Mouse (Mus musculus): ENCODE data around the gene Plekha4.
A peak's percentile ranks its signal among the peaks of the same experiment; 100 is the strongest.
"Not testable (repeated sequence)": the region's sequence is repeated elsewhere in the genome, so short reads cannot be mapped to it uniquely, and the experiment has no call there.

Gene Plekha4

DNA sequence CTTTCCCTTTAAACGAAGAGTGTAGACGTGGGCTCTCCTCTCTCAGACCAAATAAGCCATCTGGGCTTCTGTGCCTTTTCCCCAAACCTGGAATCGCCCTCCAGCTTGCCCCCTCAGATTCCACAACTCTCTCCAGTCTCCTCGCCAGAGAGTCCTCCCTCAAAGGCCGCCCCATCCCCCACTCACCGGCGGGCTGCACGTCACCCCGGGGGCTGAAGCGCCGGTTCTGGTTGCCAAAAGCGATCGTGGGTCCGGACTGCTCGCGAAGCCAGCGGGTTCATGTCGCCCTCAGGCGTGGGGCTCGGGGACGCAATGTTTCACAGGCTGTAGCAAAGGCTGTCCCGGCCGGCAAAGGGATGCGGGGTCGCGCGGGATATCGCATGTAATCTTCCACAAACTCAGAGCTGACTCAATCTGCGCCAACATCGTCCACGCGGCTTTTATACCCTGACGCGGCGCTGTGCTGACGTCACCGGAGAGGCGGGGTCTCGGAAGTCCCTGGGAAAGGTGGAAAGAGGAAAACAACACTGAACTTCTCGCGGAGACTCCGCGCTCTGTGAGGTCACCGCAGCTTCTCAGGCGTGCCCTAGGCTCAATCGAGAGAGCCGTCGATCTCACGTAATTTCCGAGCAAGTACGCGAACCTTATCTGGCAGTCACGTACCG, at the start of gene Plekha4, which contains the start of gene Ppp1r15a:
Plekha4 (plus strand) TSS at position 522 of the 665 bp plus-strand sequence.
Ppp1r15a (minus strand) TSS at position 460 of the 665 bp plus-strand sequence.
- DNase-seq (ENCODE audit: low read depth), result peak; percentile 98

DNA sequence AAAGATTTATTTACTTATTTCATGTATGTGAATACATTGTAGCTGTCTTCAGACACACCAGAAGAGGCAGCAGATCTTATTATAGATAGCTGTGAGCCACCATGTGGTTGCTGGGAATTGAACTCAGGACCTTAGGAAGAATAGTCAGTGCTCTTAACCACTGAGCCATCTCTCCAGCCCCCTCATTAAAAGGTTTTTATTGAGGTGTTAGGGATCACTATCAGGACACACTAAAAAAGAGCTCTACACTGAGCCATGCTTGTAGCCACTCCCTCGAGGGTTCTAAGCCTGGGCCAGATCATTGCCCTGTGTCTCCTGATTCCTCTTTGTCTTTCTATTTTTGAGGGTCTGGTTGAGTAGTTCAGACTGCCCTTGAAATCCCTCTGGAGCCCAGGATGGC, 49.7 kb upstream of the Plekha4 start:
- no peak for DNase-seq (ENCODE audit: low read depth)

DNA sequence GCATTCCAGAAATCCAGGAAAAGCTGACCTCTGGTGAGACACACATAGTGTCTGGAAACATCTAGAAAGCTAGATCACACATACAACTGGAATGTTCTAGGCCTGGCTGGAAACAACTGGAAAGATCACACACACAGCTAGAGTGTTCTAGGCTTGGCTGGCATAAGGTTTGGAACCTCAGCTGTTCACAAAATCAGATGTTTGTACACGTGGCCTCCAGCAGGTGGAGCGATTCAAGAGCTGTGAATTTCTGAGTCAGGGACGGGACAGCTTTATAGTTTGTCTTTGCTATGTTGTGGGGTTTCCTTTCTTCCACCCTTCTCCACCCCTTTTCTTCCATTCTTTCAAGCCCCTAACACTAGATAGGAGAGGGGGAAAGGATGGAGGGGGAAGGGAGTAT, 49.1 kb upstream of the Plekha4 start:
- DNase-seq (ENCODE audit: low read depth), result peak; percentile 83

DNA sequence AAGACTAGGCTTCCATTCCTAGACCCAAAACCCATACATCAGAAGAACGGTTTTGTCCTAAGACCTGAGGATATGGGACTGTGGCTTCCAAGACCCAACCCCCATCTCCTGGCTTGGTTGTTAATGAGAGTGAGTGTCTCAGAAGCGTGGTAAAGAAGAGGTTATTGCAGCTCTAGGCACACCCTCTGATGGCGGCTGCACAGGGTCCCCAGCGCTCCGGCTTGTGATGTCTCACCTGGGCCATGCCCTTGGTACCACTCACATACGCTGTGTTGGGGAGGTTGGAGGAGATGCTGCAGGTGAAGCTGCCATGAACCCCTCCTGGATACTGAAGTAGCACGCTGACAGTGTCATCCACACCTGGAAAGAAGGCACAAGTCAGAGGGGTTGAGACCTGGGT, 47.4 kb upstream of the Plekha4 start:
- DNase-seq (ENCODE audit: low read depth), result no peak

DNA sequence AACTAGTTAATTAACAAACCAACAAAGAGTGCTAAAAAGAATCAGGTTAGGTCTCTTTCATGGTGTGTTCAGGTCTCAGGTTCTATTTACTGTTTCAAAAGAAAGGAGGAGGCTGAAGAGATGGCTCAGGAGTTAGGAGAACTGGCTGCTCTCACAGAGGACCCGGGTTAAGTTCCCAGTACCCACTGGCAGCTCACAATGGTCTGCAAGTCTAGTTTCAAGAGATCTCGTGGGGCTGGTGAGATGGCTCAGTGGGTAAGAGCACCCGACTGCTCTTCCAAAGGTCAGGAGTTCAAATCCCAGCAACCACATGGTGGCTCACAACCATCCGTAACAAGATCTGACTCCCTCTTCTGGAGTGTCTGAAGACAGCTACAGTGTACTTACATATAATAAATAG, 45.8 kb upstream of the Plekha4 start:
- DNase-seq (ENCODE audit: low read depth), result not testable (repeated sequence)

DNA sequence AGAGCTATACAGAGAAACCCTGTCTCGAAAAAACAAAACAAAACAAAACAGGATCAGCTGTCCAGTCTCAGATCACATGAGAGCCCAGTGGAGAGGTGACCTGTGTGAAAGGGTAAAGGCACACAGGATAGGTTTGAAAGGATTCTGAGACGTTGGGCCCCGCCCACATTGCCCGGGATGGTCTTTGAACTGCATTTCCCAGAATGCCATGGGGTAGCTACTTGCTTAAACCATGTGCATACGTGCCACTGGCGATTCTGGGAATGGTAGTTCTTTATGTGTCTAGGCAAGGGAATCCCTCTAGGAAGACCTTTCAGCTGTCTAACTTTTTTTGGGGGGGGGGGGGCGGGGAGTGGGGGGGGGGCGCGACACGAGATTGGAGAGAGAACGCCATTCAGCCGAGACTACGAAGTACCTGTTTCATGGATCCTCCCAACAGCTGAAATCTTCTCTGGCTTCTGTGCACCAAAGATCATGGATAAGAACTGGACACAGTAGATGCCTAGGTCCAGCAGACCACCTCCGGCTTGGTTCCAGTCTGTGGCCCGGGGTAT, 44.7 kb upstream of the Plekha4 start, which contains the start of gene Tulp2:
Tulp2 (plus strand) TSS at position 504 of the 554 bp plus-strand sequence.
- DNase-seq (ENCODE audit: low read depth), result peak; percentile 79

DNA sequence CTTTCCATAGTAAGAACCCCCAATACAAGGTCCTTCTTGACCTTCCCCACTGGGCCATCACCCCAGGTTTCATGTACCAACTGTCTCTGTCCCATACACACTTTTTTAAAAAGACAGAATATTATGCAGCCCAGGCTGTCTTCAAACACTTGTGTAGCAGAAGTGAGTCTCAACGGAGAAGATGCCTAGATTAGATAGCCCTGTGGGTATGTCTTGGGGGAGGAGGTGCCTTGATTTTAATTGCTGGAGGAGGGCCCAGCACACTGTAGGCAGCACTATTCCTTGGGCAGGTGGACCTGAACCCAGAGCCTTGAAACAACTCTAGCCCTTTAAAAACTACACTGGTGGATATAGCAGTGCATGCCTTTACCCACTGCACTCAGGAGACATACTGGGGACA, 44.0 kb upstream of the Plekha4 start:
- DNase-seq (ENCODE audit: low read depth), result no peak

DNA sequence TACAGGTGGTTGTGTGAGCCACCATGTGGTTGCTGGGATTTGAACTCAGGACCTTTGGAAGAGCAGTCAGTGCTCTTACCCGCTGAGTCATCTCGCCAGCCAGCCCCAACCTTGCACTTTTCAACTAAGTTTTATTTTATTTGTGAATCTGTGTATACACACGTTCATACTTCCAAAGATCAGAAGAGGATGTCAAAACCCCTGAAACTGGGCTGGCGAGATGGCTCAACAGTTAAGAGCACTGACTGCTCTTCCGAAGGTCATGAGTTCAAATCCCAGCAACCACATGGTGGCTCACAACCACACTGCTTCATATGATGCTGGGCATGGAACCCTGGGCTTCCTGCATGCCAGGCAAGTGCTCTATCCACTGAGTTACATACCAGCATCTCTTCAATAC, 41.1 kb upstream of the Plekha4 start:
- DNase-seq (ENCODE audit: low read depth), result not testable (repeated sequence)

DNA sequence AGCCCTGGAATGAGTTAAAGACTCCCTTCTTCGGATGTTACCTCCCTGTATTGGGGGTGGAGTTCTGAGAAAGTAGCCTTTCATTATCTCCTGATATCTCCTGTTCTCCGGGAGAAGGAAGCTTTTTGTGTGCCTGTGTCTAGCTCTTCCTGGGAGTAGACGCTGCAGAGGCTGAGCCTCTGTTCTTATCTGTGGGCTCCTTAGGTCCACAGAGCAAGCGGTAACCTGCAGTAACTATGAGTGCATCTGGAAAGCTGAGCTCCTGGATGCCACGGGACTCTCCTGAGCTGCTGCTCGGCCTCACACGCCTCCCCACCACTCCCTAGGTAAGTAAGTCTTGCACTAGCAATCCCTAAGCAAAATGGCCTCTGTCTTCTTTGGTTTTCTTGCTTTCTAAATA, 40.0 kb upstream of the Plekha4 start:
- no peak for DNase-seq (ENCODE audit: low read depth)

DNA sequence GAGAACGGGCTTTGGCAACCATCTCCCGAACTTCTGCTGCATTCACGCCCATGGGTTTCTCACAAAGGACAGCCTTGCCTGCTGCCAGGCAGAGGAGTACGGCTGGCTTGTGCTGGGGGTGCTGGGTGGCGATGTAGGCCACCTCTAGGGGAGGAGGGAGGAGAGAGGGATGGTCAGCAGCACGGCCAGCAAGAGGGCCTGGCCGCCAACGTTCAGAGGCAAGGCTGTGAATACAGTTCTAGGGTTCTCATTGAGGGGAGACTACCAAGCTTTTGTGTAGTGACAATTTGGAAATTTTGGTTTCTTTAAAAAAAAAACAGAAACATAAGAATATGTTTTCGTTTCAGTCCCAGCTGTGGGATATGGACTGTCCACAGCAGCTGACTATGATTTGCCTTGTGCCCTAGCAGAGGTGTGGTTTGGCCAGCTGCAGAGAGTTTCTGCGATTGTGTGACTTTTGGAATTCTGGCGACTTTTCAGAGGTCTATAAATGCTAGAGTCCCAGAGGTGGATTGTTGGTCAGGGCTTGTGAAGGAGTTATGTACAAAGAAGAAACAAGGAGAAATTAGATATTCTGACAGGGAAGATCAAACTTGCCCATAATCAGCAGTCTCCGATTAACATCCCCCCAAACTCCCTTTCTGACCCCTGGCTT, 39.2 kb upstream of the Plekha4 start, which contains the start of gene Gm45808:
Gm45808 (minus strand) TSS at position 51 of the 655 bp plus-strand sequence.
- DNase-seq (ENCODE audit: low read depth), result no peak

DNA sequence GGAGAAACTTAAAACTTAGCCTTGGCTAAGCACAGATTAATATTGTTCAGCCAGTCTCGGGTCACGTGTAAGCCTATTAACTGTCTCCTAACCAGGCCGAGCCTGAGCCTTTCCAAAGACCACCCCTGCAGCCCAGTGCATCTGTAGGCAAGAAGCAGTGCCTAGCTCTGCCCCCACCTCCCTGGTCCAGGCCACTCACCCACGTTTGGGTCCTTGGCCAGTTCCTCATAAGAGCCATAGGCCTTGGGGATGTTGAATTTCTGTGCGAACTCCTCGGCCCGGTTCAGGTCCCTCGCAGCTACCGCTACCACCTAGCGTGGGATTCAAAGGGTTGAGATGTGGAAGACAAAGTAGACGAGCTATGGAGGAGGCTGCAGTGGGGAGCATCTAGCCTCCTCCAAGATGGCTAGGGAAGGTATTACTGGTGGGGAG, 38.3 kb upstream of the Plekha4 start:
- DNase-seq (ENCODE audit: low read depth), result no peak

DNA sequence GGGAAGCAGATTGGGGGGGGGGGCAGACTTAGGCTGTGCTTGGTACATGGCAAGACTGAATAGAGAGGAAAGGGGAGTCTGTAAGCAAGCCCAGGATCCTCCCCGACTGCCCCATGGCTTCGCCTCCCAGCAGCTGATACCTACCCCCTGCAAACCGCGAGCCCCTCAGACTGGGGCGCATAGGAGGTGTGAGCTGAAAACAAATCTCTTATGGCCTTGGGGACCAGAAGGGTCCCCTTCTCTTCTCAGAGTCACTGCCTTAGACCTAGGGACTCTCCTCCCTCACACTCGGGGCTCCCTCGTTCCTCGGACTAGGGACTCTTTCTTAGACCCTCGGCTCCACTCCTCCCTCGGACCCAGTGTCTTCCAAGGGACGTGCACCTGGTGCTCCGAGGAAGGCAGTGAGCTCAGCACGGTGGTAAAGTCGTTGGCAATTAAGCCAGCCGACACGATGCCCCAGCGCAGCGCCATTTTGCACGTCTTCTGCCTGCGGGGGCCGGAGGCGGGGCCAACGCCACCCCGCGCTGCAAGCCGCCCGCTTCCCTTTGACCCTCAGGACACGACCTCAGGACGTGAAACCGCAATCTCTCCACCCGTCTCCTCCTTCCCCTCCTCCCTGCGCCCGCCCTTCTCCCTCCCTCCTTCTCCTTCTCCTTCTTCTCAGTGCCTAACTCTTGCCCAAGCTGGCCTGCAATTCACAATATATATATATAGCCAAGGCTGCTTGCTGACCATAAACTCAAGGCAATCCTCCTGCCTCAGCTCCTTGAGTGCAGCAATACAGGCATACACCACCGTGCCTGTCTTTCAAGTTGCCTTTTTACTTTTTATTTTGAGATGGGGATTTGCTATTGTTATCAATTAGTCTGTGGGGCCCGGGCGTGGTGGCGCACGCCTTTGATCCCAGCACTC, 37.6 kb upstream of the Plekha4 start, which contains the start of gene Dhdh:
Dhdh (minus strand) TSS at position 513 of the 912 bp plus-strand sequence.
- peak; percentile 60 for DNase-seq (ENCODE audit: low read depth)

DNA sequence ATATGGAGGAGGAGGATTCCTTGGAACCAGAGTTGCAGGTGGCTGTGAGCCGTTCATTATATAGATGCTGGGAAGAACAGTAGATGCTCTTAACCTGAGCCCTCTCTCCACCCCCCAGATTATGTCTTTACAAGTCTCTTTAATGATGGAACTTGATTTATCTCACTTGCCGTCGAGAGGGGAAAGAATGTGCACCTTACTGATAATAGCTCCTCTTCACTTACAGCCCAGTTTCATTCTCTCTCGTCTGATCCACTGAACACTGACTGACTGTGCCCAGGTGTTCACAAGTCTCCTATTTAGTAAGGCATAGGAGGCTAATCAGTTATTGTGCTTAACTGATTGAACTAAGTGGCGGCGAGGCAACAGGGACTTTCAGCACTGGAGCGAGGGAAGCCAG, 36.6 kb upstream of the Plekha4 start:
- no peak for DNase-seq (ENCODE audit: low read depth)

DNA sequence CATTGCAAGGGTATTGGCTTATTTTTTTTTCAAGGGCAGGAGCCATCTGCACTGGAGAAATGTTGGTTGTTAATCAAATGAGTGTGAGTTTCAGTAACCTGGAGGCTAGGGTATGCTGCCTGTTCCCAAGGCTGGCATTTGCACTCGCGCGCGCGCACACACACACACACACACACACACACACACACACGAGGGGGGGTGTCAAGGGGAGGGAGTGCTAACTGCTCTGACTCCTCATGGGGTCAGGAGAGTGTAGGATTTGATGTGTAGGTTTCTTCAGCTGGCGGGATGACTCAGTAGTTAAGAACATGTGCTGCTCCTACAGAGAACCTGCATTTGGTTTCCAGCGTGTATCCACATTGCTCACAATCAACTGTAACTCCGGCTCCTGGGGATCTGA, 35.3 kb upstream of the Plekha4 start:
- DNase-seq (ENCODE audit: low read depth), result no peak

DNA sequence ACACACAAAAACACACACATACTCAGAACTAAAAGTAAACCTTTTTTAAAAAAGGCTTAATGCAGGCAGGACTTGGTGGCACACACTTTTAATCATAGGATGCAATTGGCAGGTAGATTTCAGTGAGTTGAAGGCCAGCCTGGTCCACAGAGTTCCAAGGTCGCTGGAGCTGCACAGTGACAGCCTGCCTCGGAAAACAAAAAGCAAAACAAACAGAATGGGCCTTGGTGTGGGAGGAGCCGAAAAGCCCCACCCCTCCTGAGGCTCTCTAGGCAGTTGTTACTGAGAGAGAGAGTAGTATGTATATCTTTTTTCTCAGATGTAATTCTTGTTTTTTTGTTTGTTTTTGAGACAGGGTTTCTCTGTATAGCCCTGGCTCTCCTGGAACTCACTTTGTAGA, 34.9 kb upstream of the Plekha4 start:
- DNase-seq (ENCODE audit: low read depth), result peak; percentile 49

DNA sequence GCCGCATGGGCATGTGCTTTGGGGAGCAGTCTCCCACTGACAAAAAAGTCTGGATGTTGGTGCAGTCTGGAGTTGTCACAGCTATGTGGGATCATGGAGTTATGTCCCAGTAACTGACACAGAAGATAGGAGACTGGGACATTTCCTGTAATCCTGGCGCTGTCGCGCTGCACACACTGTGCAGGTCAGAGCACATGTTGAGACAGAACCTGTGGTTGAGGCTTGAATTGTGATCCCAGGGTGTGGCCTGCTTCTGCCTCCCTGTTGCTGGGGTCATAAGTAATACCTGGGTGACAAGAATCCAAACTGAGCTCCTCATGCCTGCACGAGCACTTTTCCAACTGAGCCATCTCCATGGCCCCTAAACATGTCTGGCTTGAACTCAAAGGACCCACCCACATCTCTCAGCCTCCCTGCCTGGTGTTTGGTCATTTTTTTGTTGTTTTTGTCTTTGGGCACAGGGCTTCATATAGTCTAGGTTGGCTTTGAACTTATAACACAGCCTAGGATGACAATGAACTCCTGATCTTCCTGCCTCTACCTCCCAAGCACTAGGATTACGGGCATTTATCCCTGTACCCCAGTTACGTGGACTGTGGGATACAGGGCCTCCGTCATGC, 33.8 kb upstream of the Plekha4 start:
- DNase-seq (ENCODE audit: low read depth), result no peak

DNA sequence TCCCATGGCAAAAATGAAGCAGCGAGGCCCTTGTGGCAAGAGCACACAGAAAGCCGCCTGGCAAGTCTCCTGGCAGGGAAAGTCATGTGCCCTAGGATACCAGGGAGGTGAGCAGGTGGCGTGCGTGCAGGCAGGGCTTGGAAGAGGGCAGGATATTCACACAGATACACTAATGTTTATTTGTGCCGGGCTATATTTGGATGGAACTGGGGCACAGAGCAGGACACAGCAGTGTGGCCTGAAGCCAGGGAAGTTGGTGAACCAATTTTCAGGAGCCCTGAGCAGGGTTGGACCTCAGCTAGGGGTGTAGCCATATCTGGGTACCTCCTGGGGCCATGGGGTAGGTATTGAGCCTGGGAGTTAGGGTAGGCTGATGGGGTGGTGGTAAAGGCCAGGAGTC, 33.2 kb upstream of the Plekha4 start:
- DNase-seq (ENCODE audit: low read depth), result no peak

DNA sequence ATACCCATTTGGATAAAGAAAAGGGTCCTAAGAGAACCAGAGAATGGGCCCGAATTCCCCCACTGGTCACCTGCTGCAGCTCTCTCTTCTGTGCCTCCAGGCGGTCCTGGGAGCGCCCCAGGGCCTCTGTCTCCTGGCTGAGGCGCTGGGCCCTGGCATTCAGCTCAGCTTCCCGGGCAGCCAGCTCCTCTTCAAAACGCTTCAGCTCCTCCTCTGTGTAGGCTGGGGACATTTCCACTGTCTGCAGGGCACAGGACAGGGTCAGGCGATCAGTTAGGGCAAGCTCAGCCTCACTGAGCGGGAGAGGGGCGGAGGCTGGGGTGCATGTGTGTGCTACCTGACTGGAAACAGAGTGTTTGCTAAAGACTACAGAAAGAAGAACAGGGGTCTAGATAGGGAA, 31.6 kb upstream of the Plekha4 start:
- no peak for DNase-seq (ENCODE audit: low read depth)

DNA sequence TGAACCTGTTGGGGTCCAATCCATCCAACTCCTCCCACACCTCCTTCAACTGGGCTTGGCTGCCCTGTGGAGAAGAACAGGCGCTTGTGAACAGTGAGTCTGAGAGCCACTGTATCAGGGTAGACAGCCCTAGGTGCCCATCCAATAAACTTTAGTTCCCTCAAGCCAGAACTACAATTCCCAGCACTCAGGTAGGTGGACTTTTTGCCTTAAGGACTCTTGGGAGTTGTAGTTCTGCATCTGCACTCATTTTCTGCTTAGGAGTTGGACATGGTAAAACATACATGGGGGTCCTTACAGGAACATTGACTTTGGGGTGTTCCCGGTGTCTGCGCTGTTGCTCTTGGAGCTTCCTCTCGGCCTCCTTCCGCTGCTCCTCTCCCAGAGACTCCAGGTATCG, 27.7 kb upstream of the Plekha4 start:
- no peak for DNase-seq (ENCODE audit: low read depth)

DNA sequence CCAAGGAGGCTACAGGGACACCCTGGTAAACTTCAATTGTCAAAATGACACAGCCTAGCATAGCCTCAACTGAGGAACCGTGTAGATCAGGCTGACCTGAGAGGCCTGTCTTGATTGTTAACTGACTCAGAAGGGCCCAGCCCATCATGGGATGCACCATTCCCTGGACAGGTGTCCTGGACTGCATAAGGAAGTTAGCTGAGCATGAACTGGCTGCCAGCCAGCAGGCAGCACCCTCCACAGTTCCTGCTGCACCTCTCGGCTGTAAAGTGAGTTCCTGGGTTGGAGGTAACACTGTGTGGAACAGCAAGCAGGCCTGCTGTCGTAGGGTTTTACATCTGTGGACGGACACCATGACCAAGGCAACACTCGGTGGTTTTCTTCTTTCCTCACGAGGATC, 18.5 kb upstream of the Plekha4 start:
- DNase-seq (ENCODE audit: low read depth), result no peak

DNA sequence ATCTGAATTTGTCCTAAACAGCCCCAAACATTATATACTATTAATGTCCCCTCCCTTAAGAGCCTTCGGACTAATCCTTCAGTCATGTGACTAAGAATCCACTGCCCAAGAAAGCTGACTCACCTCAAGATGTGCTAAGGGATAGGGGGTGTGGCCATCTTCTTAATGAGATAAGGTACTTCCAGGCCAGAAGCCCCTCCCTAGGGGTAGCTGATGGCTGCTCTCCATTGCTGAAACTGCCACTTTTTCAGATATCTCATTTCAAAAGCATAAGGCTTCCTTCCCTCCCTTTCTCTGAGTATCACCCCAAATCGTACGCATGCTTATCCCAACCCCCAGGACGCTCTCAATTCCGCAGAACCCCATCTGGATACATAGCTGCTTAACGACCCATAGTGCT, 17.6 kb upstream of the Plekha4 start:
- peak; percentile 16 for DNase-seq (ENCODE audit: low read depth)
